ENCODE assay signal across 10 mouse cellular contexts in the genomic region with DNA sequence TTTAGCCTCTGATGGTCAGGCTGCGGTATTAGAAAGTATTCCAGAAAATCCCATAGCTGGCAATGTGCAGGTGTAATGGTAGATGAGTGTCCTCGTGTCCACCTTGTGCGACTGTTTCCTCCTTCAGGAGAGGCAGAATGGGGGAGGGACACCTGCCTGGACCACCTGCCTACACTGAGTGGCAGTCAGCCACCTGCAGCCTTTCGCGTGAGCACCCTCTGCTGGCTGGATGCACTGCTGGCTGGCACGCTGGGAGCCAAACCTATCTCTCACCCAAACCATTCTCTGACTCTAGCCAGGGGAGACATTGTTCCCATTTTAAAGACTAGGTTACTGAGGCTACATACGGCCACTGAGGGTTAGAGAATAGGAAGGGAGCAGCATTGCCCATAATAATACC.
A peak's percentile ranks its signal among the peaks of the same experiment; 100 is the strongest.
DNase-seq lines count a peak whose midpoint lies in the region; ATAC-seq and TF ChIP-seq lines count a peak whose summit lies in the region.
"Had no signal": no experiment of that assay in that cellular context is flagged by ENCODE, and none has a peak within 500 bp of the region (broad histone marks: within the 10 kb centered on the region; RNA-seq: fewer than 3 reads in every experiment).

No protein-coding gene starts in this region.

- no peak overlapping the region for H3K4me2 ChIP-seq in liver, embryonic 12.5 days
- H3K4me2 ChIP-seq in embryonic facial prominence, embryonic 14.5 days (ENCODE audit: low read depth, low read length), result no peak overlapping the region
- H3K4me2 ChIP-seq in kidney, postnatal 0 days (ENCODE audit: low read length), result no peak overlapping the region
- H3K4me2 ChIP-seq: embryonic facial prominence, embryonic 15.5 days; limb, embryonic 13.5 days had no signal

- H3K9me3 ChIP-seq in liver, embryonic 12.5 days (replicated peaks), result no peaks in the 10 kb centered on the region
- H3K9me3 ChIP-seq in embryonic facial prominence, embryonic 14.5 days (ENCODE audit: control insufficient read depth, low read length), result no peaks in the 10 kb centered on the region
- H3K9me3 ChIP-seq in kidney, postnatal 0 days (replicated peaks; ENCODE audit: low read length), result no peaks in the 10 kb centered on the region
- H3K9me3 ChIP-seq: embryonic facial prominence, embryonic 15.5 days; limb, embryonic 13.5 days had no signal

- ATAC-seq in liver, embryonic 12.5 days, result no peak
- ATAC-seq in embryonic facial prominence, embryonic 14.5 days (ENCODE audit: low read depth), result peak; percentile 71; the same call in 1 of the 2 replicates
- no peak; the same call in 1 of the 2 replicates for ATAC-seq in kidney, postnatal 0 days (replicated peaks; ENCODE audit: low FRiP score, low read depth)

- no peaks in the 10 kb centered on the region for H3K36me3 ChIP-seq in liver, embryonic 12.5 days
- no peaks in the 10 kb centered on the region for H3K36me3 ChIP-seq in embryonic facial prominence, embryonic 14.5 days (ENCODE audit: control insufficient read depth, insufficient read depth, low read length)
- H3K36me3 ChIP-seq in kidney, postnatal 0 days (ENCODE audit: insufficient read depth, low read length), result no peaks in the 10 kb centered on the region
- H3K36me3 ChIP-seq: embryonic facial prominence, embryonic 15.5 days; limb, embryonic 13.5 days had no signal

- H3K27ac ChIP-seq in liver, embryonic 12.5 days, result no peak overlapping the region
- H3K27ac ChIP-seq in embryonic facial prominence, embryonic 14.5 days (replicated peaks; ENCODE audit: low read depth, low read length), result no peak overlapping the region
- no peak overlapping the region for H3K27ac ChIP-seq in kidney, postnatal 0 days
- no peak overlapping the region for H3K27ac ChIP-seq in olfactory bulb, adult 2 months (ENCODE audit: insufficient read depth, low read depth, low read length)
- H3K27ac ChIP-seq: embryonic facial prominence, embryonic 15.5 days; limb, embryonic 13.5 days had no signal

- no peak overlapping the region for H3K9ac ChIP-seq in liver, embryonic 12.5 days
- H3K9ac ChIP-seq in embryonic facial prominence, embryonic 14.5 days (ENCODE audit: low read depth, low read length), result no peak overlapping the region
- H3K9ac ChIP-seq in kidney, postnatal 0 days (ENCODE audit: low read depth, low read length), result no peak overlapping the region
- H3K9ac ChIP-seq: embryonic facial prominence, embryonic 15.5 days; limb, embryonic 13.5 days had no signal

- TF ChIP-seq POLR2A in olfactory bulb, adult 2 months (IDR thresholded peaks at IDR 0.05; ENCODE audit: insufficient read depth, low read depth, low read length), result no peak

- no peaks in the 10 kb centered on the region for H3K27me3 ChIP-seq in liver, embryonic 12.5 days (replicated peaks)
- no peaks in the 10 kb centered on the region for H3K27me3 ChIP-seq in embryonic facial prominence, embryonic 14.5 days (replicated peaks; ENCODE audit: control insufficient read depth, insufficient read depth, low read length)
- H3K27me3 ChIP-seq in kidney, postnatal 0 days (ENCODE audit: insufficient read depth, low read length), result no peaks in the 10 kb centered on the region
- H3K27me3 ChIP-seq: embryonic facial prominence, embryonic 15.5 days had no signal

- peak; percentile 80 for TF ChIP-seq CTCF in kidney, postnatal 0 days (IDR thresholded peaks at IDR 0.05; ENCODE audit: low read depth)
- peak; percentile 36; the same call in 1 of the 2 replicates for TF ChIP-seq CTCF in olfactory bulb, adult 2 months (IDR thresholded peaks at IDR 0.05; ENCODE audit: insufficient read depth, low read depth, low read length)

- H3K4me3 ChIP-seq in liver, embryonic 12.5 days, result no peak overlapping the region
- H3K4me3 ChIP-seq in embryonic facial prominence, embryonic 14.5 days (ENCODE audit: low read depth, low read length), result no peak overlapping the region
- no peak overlapping the region for H3K4me3 ChIP-seq in kidney, postnatal 0 days (replicated peaks; ENCODE audit: low read depth, low read length)
- H3K4me3 ChIP-seq in olfactory bulb, adult 2 months (ENCODE audit: insufficient read depth, low read depth, low read length), result no peak overlapping the region
- H3K4me3 ChIP-seq: embryonic facial prominence, embryonic 15.5 days; limb, embryonic 13.5 days had no signal

- DNase-seq in adrenal gland, adult (ENCODE audit: inconsistent age in 2 of 2, low spot score in 1 of 2), result peak; percentile 42 to 79
- no peak for DNase-seq in adrenal gland, postnatal 4 days (ENCODE audit: low spot score in 2 of 2)
- peak; percentile 37 for DNase-seq in liver
- peak; percentile 45 for DNase-seq in embryonic facial prominence, embryonic 14.5 days (ENCODE audit: low spot score)
- no peak for DNase-seq in kidney, postnatal 0 days (ENCODE audit: low spot score)
- peak; percentile 15 for DNase-seq in yolk sac, embryonic 10.5 days (ENCODE audit: low spot score)

- 35% methylated on average over 7 of the region's 7 CpGs for WGBS in liver, embryonic 12.5 days (ENCODE audit: insufficient replicate concordance)
- 49% methylated on average over 5 of the region's 7 CpGs for whole genome bisulfite sequencing in embryonic facial prominence, embryonic 14.5 days
- WGBS in kidney, postnatal 0 days, result 43% methylated on average over 7 of the region's 7 CpGs
- WGBS in olfactory bulb, adult 2 months, result 44% methylated on average over 7 of the region's 7 CpGs

- H3K4me1 ChIP-seq in liver, embryonic 12.5 days, result no peaks in the 10 kb centered on the region
- H3K4me1 ChIP-seq in embryonic facial prominence, embryonic 14.5 days (ENCODE audit: control insufficient read depth, insufficient read depth, low read length), result 0 out of 2 replicates have a peak, but pooled peaks cover 4% of the 10 kb centered on the region
- peaks cover 3% of the 10 kb centered on the region; the same call in 1 of the 2 replicates for H3K4me1 ChIP-seq in kidney, postnatal 0 days (replicated peaks; ENCODE audit: insufficient read depth, low read length)
- H3K4me1 ChIP-seq in olfactory bulb, adult 2 months (ENCODE audit: control insufficient read depth, insufficient read depth, low read length), result no peaks in the 10 kb centered on the region

Comparison
In these comparisons a context has a peak if more than half of its experiments do, and no peak if none do; other contexts are left out.
1. DNase-seq: peak in adrenal gland, adult (2 of 2), liver (single experiment), embryonic facial prominence, embryonic 14.5 days (single experiment) and yolk sac, embryonic 10.5 days (single experiment); none in adrenal gland, postnatal 4 days (0 of 2) and kidney, postnatal 0 days (single experiment).